Mouse (Mus musculus) liver, postnatal 0 days (tissue): ENCODE data around the gene Npepps.

Experiments
- CTCF ChIP-seq: sonication (generic); IDR thresholded peaks from 2 replicates; pipeline ENCODE4 v1.5.1; 2016; ENCODE audit warnings: antibody characterized with exemption, low read depth
- EP300 ChIP-seq: IDR thresholded peaks from 2 replicates; pipeline ENCODE4 v1.6.1; 2016; ENCODE audit warnings: antibody characterized with exemption, low read depth, mild to moderate bottlenecking

DNA sequence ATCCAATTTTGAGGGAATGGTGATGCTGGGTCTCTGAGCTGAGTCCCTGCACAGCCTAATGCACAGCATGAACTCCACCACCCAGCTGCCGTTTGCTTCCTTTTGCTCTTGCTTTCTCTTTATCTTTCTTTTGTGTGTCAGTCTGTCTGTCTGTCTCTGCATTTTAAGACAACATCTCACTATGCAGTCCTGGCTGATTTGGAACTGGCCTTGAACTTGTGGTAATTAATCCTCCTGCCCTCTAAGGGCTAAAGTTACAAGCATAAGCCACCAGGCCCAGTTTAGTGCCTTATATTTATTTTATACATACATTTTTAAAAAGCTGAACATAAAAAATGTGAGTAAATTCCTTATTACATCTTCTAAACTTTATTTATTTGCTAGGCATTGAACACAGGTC lies 4.4 kb downstream of the Npepps start:
- TF ChIP-seq CTCF (no peak), EP300 (no peak)
